Mouse (Mus musculus) ES-E14 (cell line): ENCODE measurements around the gene Adamts2.

Experiments used
- CHD2 ChIP-seq: IDR thresholded peaks from 2 replicates; pipeline ENCODE4 v1.6.1; 2014; ENCODE audit warnings: mild to moderate bottlenecking, low read depth, low read length, inconsistent platforms
- HCFC1 ChIP-seq: IDR thresholded peaks from 2 replicates; pipeline ENCODE4 v1.6.1; 2012; ENCODE audit warnings: low read length, inconsistent platforms, borderline replicate concordance; ENCODE audit not compliant: insufficient read depth
- ZNF384 ChIP-seq: IDR thresholded peaks from 2 replicates; pipeline ENCODE4 v1.6.1; 2012; ENCODE audit warnings: low read depth, low read length, inconsistent platforms

- TF ChIP-seq ZNF384 (no peak), CHD2 (no peak), HCFC1 (no peak)
These were observed 134.7 kb downstream of the Adamts2 start for GRCm38 (mm10) chr11:50736548-50736947.
